Mouse (Mus musculus): ENCODE results near the gene Hectd4.
"Not testable (repeated sequence)": the region's sequence is repeated elsewhere in the genome, so short reads cannot be mapped to it uniquely, and the experiment has no call there.

Hectd4 gene

GRCm38 (mm10) chr5:121219980-121220731 lies at the start of gene Hectd4:
Gene Hectd4 (plus strand): TSS chr5:121220219.
- peak; percentile 99 for DNase-seq

DNA sequence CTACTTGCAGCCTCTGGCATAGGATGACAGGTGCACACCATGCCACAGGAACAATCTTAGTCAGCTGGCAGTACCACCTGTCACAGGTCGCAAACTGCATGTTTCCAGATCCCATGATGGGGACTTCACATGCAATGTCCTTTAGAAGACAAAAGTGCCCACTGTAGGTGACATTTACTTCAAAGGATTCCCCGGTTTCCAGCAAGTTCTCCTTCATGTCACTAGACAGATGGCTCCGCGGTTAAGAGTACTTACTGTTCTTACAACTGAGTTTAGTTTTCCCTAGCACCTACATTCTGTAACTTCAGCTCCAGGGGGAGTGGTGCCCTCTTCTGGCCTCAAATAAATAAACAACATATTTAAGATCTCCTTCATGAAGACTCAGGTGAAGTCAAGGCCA lies 47.2 kb upstream of the Hectd4 start:
- no peak for DNase-seq

DNA sequence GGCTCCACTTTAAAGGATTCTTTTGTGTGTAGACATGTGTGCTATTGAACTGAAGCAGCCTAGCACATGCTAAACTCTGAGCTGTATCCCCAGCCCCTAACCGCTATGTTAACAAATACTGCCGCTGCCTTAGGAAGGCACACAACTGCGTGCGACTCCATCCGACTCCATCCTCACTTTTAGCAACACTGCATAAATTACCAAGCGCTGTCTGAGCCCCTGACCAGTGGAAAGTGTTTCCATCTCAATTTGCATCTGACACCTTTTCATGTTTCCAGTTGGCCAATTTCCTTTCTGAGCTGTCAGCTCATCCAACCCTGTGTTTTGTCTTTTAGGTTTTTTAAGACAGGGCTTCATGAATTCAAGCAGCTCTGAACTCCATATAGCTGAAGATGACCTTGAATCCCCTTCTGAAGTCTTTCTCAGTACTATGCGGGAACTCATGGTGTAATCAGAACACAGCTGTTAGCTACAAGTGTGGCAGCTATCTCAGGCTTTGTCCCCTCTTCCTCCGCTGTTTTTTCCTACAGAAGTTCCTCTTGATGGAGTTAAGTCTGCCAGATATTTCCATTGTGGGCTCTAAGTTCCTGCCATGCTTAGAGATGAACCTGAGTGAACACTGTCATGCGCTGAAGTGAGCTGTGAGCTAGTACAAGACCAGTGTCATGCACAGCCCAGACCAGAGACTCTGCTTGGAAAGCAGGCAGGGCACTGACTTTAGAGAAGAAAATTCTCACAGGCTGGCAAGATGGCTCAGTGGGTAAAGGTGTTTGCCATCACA lies 40.8 kb upstream of the Hectd4 start:
- no peak for DNase-seq

DNA sequence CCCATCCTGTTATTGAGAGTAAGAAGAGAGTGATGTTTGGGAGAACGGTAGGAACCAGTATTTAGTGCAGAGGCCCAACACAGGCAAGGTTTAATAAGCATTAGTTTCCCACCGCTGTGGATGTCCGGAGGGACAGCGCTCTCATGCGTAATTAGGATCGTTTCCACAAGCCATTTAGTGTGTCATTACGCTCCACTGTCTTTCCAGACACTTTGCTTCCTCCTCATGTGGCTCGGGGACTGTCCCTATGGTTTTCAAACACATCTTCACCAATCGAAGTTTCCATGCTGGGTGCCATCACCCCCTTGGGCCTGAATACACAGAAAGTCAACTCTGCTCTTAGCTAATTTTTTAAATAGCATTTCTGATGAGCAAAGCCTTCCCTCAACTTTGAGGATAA lies 36.8 kb upstream of the Hectd4 start:
- DNase-seq: no peak

DNA sequence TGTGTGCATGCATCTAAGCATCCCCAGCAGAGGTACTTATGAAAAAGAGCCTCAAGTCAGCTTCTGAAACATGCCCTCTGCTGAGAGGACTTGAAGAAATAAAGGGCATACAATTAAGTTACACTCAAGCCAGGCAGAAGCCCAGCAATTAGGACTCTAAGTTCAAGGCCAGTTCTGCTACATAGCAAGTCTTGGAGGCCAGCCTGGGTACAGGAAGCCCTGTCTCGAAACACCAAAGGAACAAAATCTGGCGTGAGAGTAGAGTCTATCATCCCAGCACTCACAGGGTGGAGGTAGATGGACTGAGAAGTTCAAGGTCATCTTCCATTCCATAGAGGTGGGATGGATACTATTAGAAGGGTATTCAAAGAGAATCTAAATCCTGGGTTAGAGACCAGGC lies 35.6 kb upstream of the Hectd4 start:
- no peak for DNase-seq

DNA sequence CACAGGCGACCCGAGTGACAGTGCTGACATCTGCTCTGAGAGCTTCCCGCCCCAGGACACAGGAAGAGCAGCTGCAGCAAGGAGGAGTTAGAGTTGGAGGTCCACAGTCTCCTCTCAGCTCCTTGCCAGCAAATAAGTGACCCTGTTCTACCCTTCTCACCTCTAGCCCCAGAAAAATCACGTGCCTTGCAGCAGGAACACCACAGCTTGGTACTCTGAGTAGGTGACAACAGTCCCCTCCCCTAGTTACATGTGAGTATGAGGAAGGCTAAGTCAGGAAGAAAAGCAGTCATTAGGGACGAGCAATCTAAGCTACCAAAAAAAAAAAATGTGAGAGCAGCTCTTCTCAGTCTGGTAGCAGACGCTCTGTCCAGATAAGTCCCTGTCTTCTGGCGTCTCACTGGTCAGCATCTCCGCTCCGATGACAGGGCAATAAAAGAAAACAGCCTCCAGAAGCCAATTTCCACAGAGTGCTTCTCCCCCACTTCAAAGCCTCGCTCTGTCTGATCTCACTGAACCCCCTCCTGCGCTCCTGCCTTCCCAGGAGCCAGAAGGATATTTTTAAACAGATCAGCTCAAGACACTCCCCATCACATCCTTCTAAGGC lies 35.0 kb upstream of the Hectd4 start:
- peak; percentile 94 for DNase-seq

GRCm38 (mm10) chr5:121187580-121188001 lies 32.4 kb upstream of the Hectd4 start:
- DNase-seq: peak; percentile 99

DNA sequence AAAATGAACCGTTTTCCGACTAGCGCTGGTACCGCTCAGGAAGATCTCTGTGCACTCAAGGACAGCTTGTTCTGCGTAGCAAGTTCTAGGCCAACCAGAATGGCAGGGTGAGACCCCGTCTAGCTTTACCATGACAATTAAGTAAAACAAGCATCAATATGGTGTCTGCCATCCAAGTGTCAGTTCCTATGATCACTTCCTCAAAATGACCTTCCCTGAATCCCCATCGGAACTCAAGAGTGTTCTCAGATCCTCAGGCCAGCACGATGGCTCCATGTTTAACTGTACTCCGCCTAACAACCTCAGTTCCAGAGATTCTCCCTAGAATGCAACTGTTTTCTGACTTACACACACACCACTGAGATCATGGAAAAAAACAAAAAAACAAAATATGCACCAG lies 31.8 kb upstream of the Hectd4 start:
- DNase-seq: no peak

DNA sequence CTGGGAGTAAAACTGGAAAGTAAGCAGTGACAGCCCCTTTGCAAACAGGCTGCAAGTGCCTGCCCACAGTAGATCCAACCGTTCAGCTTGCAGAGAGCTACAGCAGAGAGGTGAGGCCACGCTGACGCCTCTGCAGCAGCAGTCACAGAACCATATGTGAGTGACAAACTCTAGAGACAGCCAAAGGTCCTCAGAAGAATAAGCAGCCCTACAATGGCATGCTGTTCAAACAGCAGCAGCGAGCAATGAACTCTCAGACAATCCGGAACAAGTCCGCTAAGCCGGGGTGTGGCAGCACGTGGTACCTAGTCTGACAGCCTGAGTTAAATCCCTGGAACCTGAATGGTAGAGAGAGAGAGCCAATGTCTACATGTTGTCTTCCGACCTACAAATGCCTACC lies 30.8 kb upstream of the Hectd4 start:
- no peak for DNase-seq

DNA sequence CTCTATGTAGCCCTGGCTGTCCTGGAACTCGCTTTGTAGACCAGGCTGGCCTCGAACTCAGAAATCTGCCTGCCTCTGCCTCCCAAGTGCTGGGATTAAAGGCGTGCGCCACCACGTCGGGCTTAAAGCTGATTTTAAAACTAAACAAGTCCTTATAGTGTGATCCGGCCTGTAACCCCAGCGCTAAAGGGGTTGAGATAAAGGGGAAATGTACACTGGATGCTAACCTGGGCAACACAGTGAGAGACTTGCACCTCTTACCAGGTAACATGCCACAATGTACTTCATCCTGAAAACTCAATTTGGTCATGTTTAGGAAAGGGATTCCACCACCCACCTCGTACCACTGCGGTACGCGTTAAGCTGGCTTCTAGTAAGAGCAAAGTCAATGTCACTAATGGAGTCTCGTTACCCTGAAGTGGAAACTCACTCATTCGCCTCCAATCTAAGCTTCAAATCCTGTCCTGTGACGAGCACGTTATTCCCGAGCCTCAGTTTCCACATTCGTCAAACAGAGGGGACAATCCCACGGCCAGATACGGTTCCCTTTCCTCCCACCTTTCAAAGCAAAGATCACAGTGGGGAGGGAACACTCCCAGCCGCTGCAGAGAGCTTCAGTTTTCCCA lies 29.7 kb upstream of the Hectd4 start:
- DNase-seq: peak; percentile 90

- peak; percentile 99 for DNase-seq
These were observed 29.0 kb upstream of the Hectd4 start, which contains the start of gene Ptpn11 for GRCm38 (mm10) chr5:121190836-121191583. Gene Ptpn11 (minus strand): TSS chr5:121191397.

- no peak for DNase-seq
These were observed 28.5 kb upstream of the Hectd4 start for GRCm38 (mm10) chr5:121191584-121191906.

DNA sequence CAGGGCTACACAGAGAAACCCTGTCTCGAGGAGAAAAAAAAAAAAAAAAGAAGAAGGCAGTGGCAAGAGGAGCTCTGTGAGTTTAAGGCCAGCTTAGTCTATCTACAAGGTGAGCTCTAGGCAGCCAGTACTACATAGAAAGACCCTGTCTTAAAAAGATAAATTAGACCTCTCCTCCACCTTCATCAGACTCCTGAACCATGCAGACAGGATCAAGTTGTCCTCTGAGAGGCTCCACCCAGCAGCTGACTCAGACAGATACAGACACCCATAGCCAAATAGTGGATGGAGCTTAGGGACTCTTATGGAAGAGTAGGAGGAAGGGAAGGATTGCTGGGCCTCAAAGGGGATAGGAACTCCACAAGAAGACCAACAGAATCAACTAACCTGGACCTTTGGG lies 25.8 kb upstream of the Hectd4 start:
- no peak for DNase-seq

GRCm38 (mm10) chr5:121196764-121197163 lies 23.3 kb upstream of the Hectd4 start:
- DNase-seq: no peak

DNA sequence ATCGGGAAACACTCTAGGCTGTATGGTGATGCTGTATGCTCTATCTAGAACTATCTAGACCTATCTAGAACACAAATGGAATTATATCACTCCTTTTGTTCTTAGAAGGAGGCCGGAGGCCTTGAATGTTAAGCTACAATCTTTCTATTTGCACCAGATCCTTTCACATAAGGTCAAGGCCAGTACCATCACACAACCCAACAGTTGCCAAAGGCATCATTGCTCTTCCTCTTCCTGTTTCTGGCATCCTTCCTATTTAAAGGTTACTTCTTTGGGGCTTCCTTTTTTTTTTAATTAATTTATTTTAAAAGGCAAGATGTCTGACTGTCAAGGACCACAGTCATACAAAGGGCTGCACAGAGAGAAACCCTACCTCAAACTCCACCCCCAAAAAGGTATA lies 22.7 kb upstream of the Hectd4 start:
- DNase-seq: no peak

GRCm38 (mm10) chr5:121198376-121198775 lies 21.6 kb upstream of the Hectd4 start:
- DNase-seq: no peak

- DNase-seq: no peak
These were observed 18.3 kb upstream of the Hectd4 start for GRCm38 (mm10) chr5:121201739-121202138.

DNA sequence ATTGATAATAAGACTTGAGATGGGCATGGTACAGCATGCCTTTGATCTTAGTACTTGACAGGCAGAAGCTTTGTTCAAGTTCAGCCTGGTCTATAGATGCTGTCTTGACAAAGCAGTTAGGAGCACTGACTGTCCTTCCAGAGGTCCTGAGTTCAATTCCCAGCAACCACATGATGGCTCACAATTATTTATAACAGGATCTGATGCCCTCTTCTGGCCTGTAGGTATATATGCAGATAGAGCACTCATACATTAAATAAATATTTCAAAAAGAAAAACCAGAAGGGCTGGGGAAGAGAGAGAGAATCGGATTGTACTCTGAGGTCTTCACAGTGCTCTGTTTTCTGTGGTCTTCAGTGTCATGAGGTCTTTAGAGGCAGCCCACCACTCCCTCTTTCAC lies 17.6 kb upstream of the Hectd4 start:
- DNase-seq: no peak

GRCm38 (mm10) chr5:121204132-121205089 lies 15.6 kb upstream of the Hectd4 start, which contains the start of gene Rpl6:
Gene Rpl6 (plus strand): TSS chr5:121204481.
- DNase-seq: peak; percentile 99

DNA sequence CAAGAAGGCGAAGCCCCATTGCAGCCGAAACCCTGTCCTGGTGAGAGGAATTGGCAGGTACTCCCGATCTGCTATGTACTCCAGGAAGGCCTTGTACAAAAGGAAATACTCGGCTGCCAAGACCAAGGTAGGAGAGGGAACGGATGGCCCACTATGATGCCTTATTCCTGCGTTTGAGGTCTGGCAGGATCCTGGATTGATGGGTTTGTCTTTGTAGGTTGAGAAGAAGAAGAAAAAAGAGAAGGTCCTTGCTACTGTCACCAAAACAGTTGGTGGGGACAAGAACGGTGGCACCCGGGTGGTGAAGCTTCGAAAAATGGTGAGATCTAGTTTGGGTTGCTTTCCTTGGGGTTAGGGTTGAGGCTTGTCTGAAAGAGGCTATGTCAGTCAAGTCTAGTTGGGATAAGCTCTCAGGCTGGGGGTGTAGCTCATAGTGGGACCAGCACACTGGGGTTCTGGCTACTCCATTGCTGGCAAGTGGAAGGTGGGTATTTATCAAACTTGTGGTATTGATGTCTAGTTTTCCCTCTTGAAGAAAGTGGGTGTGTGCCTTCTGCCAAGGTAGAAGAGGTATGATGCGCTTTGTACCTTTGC lies 14.4 kb upstream of the Hectd4 start:
- not testable (repeated sequence) for DNase-seq

- no peak for DNase-seq
These were observed 13.5 kb upstream of the Hectd4 start for GRCm38 (mm10) chr5:121206540-121206939.
